Mouse (Mus musculus) layer of hippocampus, adult 9-11 months (tissue): ENCODE results near the gene Itga1.
A peak's percentile ranks its signal among the peaks of the same experiment; 100 is the strongest.

Experiments
- DNase-seq: peaks from one replicate; pipeline ENCODE4 v3.0.0; 2022

Gene Itga1

DNA sequence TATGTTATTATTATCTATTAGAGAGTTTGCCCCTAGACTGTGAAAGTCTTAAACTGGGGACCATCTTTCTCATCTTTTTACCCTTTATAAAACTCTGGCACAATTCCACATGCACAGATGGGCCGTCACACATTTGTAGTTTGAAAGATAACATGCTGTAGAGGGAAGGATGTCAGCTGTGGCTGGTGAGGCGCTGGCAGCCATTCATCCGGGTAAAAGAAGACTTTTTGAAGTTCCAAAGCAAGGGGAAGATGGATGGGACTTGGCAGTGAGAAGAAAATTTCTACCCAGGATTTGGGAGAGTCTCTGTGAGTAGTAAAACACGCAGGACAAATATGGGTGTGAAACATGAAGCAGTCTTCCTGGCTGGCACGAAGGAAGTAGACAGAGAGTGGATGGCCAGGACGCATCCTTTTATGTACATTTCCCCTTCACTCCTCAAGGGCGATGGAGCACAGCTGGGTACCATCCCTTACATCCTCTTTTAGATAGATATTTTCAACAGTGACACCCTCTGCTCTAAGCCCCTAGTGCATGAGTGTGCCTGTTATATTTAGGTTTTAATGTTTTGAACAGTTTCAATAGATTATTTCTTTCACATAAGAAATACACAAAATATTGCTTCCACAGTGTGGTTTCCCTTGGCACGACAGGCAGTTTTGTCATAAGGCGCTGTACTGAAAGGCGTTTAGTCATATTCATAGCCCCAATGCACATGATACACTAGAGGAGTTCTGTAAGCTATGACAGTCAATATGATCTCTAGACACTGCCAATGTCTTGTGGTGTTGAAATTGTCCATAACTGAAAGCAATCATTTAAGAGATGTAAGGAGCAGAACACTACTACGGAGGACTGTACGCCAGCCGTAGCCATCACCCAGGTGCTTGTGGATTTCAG, 50.9 kb downstream of the Itga1 start:
- DNase-seq: peak; percentile 5

DNA sequence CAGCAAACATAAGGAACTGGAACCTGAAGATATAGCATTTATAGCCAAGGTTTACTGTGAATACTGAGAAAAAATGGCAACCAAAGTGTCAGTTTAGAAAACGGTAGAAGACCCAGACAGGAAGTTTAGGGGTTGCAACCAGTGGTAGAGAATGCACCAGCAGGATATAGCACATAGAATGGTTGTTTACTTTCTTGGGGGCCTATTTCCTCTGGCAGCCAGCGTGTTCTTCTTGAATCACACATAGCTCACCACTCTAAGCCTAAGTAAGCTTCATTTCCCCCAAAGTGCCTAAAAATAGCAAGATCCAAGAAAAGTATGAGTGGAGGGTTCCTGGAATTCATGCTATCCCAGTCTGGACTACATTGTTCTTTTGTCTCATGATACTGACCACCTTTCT, 59.1 kb downstream of the Itga1 start:
- DNase-seq: no peak

DNA sequence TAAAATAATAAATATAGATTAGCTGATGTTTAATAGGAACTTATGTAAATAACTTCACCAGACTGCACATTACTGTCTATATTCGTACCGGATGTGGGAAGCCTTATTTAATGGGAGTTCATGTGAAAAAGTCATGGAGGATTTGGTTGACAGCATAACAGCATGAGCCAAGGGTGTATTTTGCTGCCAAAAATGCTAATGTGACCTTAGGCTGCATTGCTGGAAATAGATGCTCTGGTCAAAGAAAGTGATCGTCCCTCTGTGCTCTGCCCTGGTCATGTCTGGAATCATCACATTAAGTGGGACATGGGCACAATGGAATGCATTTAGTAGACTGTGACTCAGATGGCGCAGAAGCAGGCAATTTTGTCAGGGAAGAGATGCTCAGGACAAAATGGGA, 64.5 kb downstream of the Itga1 start:
- no peak for DNase-seq

DNA sequence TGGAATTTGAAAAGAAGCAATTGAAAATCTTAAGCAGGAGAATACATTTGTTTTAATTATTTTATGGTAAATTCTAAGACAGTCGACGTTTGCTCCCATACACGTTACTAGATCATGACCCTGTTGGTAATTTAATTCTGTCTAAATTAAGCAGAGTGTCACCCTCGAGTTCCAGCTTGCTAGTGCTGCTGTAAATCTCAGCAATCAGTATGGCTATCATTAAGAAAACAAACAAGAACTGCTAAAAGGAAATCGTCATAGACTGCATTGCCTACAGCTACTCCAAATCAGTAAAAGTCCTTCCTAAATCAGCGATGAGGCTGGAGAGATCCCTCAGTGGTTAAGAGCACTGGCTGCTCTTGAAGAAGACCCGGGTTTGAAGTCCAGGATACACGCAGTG, 66.4 kb downstream of the Itga1 start:
- DNase-seq: no peak

DNA sequence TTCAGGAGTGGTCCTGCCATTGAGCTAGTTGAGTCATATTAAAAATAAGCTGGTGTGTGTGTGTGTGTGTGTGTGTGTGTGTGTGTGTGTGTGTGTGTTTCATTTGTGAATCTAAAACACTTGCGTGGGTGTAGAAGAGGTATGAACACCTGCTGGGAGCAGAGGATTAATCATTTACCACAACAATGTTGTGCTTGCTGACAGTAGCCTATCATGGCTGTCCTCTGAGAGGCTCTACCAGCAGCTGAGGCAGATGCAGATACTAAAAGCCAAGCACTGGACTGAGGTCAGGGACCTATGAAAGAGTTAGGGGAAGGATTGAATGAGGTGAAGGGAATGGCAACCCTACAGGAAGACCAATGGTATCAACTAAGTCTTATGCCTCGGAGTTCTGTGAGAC, 68.6 kb downstream of the Itga1 start:
- no peak for DNase-seq

DNA sequence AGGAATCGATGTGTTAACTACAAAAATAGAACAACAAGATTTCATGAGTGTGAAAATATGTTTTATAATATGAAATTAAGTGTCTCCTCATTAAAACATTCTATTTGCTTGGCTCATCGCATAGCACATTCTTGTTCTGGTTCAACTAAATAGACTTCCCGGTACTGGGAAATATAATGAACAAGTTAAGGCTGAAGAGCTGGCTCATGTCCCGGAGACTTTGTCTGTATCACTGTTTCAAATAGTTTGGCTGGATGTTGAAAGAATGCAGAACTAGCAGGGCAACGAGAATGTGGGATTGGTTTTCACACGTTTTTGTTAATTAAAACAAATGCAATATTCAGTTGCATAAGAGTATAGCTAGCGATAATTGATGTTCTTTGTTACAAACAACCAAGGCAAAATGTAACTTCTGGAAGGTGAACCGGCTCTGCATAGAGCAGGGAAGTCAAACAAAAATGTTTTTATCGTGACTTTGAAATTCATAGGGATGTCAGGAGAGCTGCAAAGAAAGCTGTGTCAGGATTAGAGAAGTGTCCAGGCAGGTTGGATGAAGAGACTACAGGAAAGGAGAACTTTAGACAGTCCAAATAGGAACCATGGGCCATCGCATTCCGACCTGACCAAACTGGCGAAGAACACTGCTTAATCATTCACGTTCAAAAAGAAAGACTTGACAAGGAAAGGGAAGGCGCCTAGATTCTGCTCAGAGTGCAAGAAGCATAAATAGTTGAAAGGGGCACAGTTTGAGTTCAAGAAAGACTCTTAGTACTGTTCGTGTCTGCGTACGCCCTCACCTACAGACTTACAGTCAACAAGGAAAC, 70.4 kb downstream of the Itga1 start:
- DNase-seq: peak; percentile 19

DNA sequence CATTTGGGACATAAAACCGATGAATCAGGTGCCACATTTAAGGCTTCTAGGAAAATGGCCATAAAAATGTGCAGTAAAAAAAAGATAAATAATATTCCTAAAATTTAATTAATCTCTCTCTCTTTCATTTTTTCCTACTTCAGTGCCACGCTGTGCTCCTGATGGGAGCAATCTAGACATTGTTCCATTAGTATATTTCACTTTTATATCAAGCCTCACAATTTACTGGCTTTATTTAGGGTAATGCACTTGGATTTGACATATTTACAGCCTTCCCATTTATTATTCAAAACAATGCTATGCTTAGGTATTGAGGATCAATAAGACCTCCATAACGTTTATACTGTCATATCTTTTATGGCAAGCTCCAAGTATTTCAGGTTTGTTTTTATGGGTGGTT, 76.4 kb downstream of the Itga1 start:
- DNase-seq: no peak

DNA sequence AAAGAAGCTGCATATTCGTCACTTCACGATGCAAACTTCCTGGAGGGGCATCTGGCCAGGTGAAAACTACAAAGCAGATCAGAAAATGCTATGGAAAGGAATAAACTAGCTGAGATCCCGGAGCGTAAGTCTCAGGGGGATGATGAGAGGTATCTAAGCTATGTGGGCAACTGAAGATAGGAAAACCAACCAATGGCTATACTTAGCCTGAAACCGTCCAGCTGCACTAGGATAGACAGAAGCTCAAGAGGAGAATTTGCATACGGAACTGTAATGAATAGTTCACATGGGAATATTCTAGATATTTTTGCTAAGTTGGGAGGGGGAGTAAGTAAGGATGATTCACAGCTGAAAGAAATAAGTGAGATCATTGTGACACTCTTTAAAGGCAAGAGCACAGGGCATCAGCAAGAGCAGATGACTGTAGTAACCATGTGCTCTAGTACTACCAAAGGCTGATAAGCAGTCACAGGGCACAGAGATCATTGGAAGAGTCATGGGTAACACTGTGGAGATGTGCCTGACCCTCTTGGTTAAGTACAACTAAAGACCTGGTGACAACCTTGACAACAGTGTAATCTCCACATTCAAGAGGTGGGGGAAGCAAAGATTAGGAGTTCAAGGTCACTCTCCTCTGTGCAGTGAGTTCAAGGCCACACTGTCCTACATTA, 79.5 kb downstream of the Itga1 start:
- DNase-seq: no peak

DNA sequence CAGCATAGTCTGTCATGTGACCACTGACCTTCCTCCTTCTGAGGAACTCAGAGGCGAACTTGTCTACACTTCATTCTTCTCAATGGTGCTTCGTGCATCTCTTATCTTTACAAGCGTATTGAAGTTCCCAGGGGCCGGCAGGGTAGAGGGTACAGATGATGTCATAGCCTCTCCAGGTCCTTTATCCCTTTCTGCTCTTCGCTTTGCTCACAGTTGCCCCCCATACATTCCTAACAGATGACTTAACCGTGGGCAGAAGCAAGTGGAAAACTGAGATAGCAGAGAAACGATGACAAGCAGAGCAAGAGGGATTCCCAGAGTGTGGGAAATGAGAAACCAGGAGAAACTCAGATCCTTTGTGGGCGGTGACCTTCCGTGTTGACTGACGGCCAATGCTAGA, 80.4 kb downstream of the Itga1 start:
- DNase-seq: no peak

DNA sequence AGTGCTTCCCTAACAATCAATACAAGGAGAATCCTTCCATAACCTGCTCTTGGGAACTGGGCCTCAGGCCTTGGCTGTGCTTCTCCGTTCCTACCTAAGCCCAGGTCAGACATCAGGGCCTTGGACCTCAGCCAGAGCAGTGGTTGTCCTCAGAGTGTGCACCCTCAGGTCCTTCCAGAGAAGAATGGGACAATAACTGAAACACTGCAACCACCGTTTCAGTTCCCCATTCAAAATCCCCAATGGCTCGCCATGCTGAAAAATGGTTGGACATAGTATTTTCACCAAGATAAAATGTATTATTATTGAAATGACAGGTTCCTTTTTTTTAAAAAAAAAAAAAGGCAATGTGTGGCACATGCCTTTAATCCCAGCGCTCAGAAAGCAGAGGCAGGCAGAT, 81.0 kb downstream of the Itga1 start:
- no peak for DNase-seq

DNA sequence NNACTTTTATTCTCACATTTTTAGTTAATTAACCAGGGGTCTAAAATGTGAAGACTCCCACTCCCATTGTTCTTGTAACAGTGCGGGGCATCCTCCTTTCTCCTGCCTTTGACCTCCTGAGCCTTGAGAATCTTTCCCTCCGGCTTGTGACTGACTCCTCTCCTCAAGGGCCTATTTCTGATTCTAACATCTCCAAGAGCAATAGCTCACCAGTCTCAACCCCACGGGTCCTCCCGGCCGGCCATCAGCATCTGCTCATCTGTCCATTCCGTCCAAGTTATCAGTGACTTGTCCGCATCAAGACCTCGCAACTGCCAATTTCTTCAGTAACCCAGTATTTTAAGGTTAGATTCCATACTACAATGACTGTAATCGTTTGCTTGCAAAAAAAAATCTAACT, 84.2 kb downstream of the Itga1 start:
- DNase-seq: no peak

DNA sequence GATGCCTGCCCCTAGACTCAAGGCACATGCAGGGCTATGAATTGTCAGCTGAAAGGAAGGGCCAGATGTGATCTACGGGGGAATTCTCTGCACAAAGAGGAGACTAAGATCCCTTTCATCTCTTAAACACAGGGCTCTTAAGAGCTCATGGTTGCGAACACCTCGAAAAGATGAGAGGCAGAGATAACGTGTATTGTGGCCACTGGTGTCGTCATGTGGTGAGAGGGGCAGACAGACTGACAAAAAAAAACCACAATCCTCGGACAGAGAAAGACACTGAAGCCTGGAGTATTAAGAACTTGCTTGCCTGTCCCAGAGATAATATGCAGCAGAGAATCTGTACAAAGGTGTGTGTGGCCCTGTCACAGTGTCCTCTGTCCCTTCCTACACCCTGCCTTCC, 90.2 kb downstream of the Itga1 start:
- no peak for DNase-seq

DNA sequence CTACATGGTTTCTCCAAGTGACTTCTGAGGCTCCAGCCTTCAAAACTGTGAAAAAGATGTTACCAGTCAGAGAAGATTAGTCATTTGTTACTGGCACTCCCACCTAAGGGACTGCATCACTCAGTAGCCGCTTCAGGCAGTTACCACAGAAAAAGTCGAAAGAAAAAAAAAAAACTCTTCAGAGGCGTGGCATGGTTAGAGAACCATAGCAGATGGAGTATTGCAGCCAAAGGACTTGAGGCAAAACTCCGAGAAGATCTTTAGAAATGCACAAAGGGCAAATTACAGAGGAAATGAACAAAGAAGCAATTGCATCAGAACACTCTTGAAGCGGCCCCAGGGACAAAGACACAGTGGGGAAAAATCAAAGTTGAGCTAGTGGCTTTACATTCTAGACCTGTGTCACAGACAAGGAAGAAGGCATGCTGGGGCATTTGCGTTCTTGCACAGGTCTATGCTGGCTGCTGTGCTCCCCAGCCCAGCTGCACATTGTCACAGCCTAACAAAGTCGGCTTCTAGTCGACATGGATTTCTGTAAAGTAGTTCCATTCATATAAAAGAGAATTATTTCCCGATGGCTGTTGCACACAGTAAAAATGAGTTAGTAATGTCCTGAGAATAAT, 95.4 kb downstream of the Itga1 start:
- DNase-seq: no peak

DNA sequence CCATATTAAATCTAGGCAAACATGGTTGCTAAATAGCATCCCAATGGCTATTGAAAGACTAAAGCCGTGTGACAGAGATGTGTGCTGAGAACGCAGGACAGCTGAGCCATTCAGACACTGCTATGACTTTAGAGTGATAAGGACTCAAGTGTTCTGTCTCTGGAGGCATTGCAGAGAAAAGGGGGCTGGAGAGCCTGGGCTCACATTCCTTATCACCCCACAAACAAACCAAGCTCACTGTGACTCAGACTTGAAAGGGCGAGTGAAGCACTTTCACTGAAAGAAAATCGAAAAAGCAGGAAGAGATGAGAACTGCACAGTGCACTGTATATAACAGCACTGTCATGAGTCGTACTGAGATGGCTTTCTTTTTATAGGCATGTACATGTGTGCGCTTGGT, 96.4 kb downstream of the Itga1 start:
- no peak for DNase-seq

DNA sequence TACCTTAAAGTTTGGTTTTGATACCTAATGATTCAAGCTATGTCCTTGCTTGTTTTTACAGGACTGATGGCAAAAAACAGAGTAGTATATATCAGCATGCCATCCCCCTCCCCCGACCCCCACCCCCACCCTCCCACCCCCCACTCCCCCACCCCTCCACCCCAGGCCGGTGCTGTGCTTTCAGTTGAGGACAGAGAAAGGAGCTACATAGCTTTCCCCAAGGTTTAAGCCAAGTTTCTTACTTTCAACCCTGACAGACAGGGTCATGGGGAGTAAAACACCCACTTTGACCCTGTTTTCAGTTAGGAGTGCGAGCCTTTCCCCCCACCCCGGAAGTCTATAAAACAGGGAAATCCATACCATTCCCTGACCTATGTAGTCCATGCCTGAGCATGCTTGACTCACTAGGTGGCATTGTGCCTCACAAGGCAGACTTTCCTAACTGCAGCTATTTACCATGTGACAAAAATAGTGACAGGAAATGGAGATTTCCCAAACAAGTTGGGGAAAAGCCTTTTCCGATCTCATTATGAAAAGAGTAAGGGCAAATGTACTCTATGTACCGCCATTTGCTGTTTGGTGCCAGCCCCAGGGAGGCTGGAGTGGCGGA, 98.2 kb downstream of the Itga1 start:
- no peak for DNase-seq

DNA sequence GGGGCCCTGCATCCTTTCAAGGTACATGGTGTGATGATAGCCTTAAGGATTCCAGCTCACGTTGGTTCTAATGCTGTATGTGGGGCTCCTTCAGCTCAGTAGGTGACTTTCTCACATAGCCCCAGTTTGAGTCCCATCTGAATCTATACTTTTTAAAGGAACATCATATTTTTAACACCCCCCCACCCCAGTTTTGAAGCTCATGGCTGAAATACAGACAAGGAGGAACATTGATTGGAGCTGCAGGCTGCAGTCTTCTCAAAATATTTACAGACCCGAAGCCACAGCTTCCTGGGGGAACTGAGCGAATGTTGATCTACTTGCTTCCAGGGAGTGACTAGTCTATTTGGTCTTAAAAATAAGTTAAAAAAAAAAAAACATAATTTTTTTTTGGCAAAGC, 98.9 kb downstream of the Itga1 start:
- DNase-seq: no peak

DNA sequence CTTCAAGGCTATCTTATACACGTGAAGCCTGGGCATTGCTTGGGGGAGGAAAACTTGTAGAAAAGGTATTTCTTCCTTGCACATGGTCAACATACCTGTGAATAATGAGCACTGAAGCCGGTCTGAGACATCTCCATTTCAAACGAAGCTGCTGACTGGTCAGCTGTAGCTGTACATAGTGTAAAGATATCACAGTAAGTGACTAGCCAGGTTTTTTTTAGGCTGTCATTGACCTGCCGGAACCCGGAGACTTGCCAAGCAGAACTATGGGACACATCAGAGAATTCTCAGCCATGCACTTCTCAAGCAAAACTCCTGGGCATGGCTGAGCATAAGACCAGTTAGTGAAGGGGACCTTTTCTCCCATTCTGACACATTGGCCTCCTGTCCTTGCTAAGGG, 99.6 kb downstream of the Itga1 start:
- DNase-seq: no peak

DNA sequence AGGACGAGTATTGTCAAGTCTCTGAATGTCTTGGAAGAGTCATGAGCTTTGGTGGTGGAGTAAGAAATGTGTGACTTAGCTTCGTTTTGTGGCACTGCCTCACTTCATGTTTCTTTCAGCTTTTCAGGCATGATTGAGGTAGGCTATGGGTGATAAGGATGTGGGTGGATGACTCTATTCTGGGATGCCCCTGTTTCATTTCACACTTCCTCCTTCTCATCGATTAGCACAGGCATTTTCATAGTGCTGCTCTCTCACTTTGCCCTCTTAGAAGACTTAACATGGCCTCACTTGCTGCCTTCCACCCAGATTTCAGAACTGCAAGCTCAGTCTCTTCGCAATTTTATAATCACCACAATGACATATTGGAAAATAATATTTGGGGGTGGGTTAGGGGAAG, 102.2 kb downstream of the Itga1 start:
- DNase-seq: no peak

DNA sequence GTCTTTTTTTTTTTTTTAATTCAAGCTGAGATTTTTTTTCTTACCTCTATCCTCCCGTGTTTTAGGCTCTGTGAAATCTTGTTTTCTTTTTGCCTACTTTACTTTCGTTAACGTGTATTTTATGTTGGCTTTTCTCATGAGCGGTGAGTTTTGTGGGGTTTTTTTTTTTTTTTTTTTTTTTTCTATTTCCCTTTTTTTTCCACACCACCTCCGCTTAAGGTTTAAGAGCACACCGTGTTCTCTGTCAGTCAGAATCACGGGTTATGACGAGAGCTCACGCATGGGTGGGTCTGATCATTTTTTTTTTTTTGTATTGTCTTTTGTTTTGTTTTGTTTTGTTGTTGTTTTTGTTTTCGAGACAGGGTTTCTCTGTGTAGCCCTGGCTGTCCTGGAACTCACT, 103.7 kb downstream of the Itga1 start:
- no peak for DNase-seq

DNA sequence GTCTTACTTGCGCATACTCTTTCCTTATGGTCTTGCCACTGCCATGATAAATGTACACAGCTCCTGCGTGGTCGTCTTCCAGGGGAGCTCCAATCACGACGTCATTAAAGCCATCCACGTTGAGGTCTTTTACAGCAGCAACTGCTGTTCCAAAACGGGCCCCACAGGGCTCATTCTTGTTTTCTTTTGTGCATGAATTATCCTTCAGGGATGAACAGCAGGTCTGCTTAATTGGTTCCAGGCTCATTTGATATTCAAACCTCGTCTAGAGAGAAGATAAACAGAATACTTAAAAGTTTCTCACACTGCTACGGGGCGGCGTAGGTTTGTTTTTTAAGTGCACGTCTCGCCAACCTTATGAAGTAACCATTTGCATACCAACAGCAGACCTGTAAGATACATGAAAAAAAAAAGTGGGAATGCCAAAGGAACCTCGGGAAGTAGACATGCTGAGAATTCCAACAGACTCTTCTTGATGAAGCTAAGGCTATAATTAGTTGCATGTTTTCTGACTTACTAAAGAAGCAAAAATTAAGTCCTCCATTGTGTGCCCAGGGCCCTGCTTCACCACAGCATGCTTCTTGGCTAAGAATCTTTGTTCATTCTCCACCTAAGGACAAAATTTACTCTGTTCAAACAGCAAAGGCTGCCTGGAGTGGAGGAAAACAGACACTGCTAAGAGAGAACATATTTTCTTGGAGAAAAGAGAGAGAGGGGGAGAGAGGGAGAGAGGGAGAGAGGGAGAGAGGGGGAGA, 109.3 kb downstream of the Itga1 start:
- DNase-seq: peak; percentile 21

DNA sequence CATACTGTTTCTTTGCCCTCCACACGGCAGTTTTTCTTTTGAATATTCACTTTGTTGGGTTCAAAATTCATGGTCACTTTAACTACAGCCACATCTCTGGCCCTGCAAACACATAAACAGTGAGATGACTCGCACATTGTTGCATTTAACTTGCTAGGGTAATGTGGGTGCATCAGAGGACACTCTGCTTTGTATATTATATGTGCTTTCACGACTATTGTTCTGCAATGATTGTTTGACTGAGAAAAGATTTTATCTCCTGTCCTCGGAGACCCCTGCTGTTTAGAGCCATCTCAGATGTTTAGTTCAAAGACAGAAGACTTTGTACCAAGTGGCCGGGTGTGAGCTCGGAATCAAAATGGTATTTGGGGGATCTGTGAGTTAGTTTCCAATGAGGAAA, 114.1 kb downstream of the Itga1 start:
- DNase-seq: no peak

DNA sequence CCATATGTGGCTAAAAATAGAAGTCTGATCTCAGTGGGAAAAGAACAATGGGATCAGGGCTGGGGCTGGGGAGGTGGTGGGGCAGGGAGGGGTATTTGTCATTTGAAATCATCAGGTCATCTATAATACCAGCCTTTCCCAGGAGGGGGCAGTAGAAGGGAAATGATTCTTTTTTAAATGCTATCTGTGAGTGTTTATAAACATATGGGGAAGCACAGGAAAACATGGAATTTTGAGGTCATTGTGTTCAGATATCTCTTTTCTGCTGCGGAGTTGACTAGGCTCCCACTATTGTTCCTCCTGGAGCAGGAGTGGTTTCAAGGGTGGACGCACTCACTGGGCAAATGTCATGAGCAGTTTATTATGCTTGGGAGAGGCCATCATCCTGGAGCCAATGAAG, 114.6 kb downstream of the Itga1 start:
- DNase-seq: no peak
